Mouse (Mus musculus): Measurements from ENCODE around the gene Bphl. TPM values are rescaled to one million over a fixed set of nuclear protein-coding genes. Genes with fewer than 3 reads are reported as not detected.
A peak's percentile ranks its signal among the peaks of the same experiment; 100 is the strongest.
"Not testable (repeated sequence)": the region's sequence is repeated elsewhere in the genome, so short reads cannot be mapped to it uniquely, and the experiment has no call there.

The Bphl gene
- polyA plus RNA-seq, 1 experiment from 2014 or later, result 44.4 TPM

DNA sequence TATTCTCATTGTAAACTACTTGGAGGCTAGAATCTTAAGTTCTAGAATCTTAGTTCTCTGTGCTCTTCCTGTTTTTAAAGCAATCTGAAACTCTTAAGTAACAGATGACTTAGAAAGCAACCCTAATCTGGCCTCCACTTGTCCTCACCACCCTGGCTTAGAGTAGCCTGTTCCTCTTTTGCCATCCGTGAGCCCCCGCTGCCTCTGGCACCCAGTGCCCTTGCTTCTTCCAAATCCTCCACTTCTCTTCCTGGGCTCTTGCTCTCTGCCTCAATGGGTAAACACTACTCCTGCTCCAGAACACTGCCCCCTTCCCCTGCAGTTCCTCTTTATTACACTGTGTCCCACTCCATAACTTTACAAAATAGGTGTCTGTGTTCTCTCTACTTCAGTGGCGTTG, 14.3 kb downstream of the Bphl start:
- WGBS, result 94% methylated on average over 3 of the region's 3 CpGs
- H3K4me1 ChIP-seq (replicated peaks), result no peaks in the 10 kb centered on the region
- no peaks in the 10 kb centered on the region for H3K9me3 ChIP-seq (replicated peaks)
- no peak for ATAC-seq (ENCODE audit: insufficient number of reproducible peaks, low FRiP score)
- H3K36me3 ChIP-seq, result peaks cover 66% of the 10 kb centered on the region
- no peak overlapping the region for H3K4me2 ChIP-seq
- no peak overlapping the region for H3K9ac ChIP-seq
- no peaks in the 10 kb centered on the region for H3K27me3 ChIP-seq (replicated peaks)
- no peak overlapping the region for H3K27ac ChIP-seq (ENCODE audit: poor library complexity, severe bottlenecking)
- H3K4me3 ChIP-seq, result no peak overlapping the region

- no peak overlapping the region for H3K4me3 ChIP-seq
- H3K27me3 ChIP-seq (replicated peaks), result no peaks in the 10 kb centered on the region
- H3K9me3 ChIP-seq (replicated peaks), result no peaks in the 10 kb centered on the region
- H3K36me3 ChIP-seq, result peaks cover 68% of the 10 kb centered on the region
- no peak overlapping the region for H3K4me2 ChIP-seq
- no peak for ATAC-seq (ENCODE audit: insufficient number of reproducible peaks, low FRiP score)
- WGBS, result 71% methylated on average over 13 of the region's 13 CpGs
- H3K27ac ChIP-seq (ENCODE audit: poor library complexity, severe bottlenecking), result no peak overlapping the region
- no peaks in the 10 kb centered on the region for H3K4me1 ChIP-seq (replicated peaks)
- no peak overlapping the region for H3K9ac ChIP-seq
Observed at GRCm38 (mm10) chr13:34053673-34054282, 16.4 kb downstream of the Bphl start.

DNA sequence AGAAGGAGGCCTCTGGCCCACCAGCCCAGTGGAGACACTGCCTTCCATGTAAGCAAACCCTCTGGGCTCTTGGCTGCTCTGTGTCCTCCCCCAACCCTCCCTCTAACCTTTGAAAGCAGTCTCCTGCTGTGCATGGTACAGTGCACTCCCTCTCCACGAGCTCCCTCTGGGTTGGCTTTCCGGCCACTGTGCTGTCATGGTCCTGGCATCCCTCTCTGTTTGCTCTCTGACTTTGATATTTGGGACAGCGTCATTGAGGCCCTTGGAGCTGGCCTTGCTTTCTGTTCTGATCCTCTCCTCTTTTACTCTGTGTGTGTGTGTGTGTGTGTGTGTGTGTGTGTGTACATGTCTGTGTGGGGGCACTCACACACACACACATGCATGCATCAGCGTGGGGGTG, 17.0 kb downstream of the Bphl start:
- no peaks in the 10 kb centered on the region for H3K4me1 ChIP-seq (replicated peaks)
- no peak overlapping the region for H3K4me2 ChIP-seq
- H3K9me3 ChIP-seq (replicated peaks), result no peaks in the 10 kb centered on the region
- peaks cover 67% of the 10 kb centered on the region for H3K36me3 ChIP-seq
- H3K27me3 ChIP-seq (replicated peaks), result no peaks in the 10 kb centered on the region
- ATAC-seq (ENCODE audit: insufficient number of reproducible peaks, low FRiP score), result 0 out of 2 replicates have a peak, but pooled peaks have one; percentile 22
- no peak overlapping the region for H3K4me3 ChIP-seq
- no peak overlapping the region for H3K27ac ChIP-seq (ENCODE audit: poor library complexity, severe bottlenecking)
- 62% methylated on average over 4 of the region's 4 CpGs for WGBS
- H3K9ac ChIP-seq, result no peak overlapping the region

DNA sequence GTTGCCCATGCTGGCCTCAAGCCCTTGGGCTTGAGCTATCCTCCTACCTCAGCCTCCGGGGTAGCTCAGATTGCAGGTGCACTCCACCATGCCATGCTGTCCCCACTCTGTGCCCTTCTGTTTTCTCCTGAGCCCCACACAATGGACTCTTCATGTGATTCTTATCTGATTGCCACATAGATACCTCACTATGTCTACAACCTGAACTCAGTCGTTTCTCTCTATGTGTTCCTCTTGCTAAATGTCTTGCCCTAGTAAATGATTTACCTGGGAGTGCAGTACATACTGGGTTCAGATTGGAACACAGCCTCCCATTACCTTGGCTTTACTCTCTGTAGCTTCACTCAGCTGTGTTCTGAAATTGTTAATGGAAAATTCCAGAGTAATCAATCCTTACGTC, 17.6 kb downstream of the Bphl start:
- WGBS, result 83% methylated on average over 3 of the region's 3 CpGs

GRCm38 (mm10) chr13:34057252-34057651, 19.9 kb downstream of the Bphl start:
- Histone ChIP-seq H3K4me2 (no peak overlapping the region), H3K27me3 (replicated peaks) (no peaks in the 10 kb centered on the region), H3K27ac (ENCODE audit: poor library complexity, severe bottlenecking) (no peak overlapping the region), H3K36me3 (peaks cover 55% of the 10 kb centered on the region), H3K9ac (no peak overlapping the region), H3K4me3 (no peak overlapping the region), H3K9me3 (replicated peaks) (no peaks in the 10 kb centered on the region), H3K4me1 (replicated peaks) (0 out of 2 replicates have a peak, but pooled peaks cover 3% of the 10 kb centered on the region)
- WGBS, result 100% methylated on average over 1 of the region's 1 CpGs
- no peak for ATAC-seq (ENCODE audit: insufficient number of reproducible peaks, low FRiP score)

More for the DNA sequence above, 17.6 kb downstream of the Bphl start:
- Histone ChIP-seq H3K9ac (no peak overlapping the region), H3K27me3 (replicated peaks) (no peaks in the 10 kb centered on the region), H3K4me2 (no peak overlapping the region), H3K9me3 (replicated peaks) (no peaks in the 10 kb centered on the region), H3K4me1 (replicated peaks) (0 out of 2 replicates have a peak, but pooled peaks cover under 1% of the 10 kb centered on the region), H3K4me3 (no peak overlapping the region), H3K36me3 (peaks cover 67% of the 10 kb centered on the region), H3K27ac (ENCODE audit: poor library complexity, severe bottlenecking) (no peak overlapping the region)
- ATAC-seq (ENCODE audit: insufficient number of reproducible peaks, low FRiP score), result no peak

GRCm38 (mm10) chr13:34060061-34060460, 22.7 kb downstream of the Bphl start:
- Histone ChIP-seq H3K27me3 (replicated peaks) (no peaks in the 10 kb centered on the region), H3K36me3 (peaks cover 48% of the 10 kb centered on the region), H3K9ac (no peak overlapping the region), H3K27ac (ENCODE audit: poor library complexity, severe bottlenecking) (no peak overlapping the region), H3K9me3 (replicated peaks) (no peaks in the 10 kb centered on the region), H3K4me3 (no peak overlapping the region), H3K4me2 (no peak overlapping the region), H3K4me1 (replicated peaks) (0 out of 2 replicates have a peak, but pooled peaks cover 3% of the 10 kb centered on the region)
- 67% methylated on average over 9 of the region's 9 CpGs for WGBS
- ATAC-seq (ENCODE audit: insufficient number of reproducible peaks, low FRiP score), result no peak

DNA sequence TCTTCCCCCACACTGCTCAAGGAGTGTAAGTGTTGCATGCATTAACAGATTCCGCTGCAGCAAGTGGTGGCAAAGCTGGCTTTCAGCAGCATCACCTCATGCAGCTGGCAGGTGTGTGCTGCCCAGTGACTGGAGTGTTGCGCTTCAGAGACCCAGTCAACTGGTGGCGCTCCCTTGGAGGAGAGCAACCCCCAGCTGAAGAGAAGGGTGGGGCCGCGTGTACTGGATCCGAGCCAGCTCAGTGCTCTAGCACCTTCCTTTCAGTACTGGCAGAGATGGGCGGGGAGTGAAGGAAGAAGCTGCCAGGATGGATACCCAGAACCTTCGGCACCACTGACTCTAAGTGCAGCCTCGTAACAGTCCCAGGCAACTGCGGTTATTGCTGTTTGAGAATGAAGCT, 25.1 kb downstream of the Bphl start:
- H3K9ac ChIP-seq, result no peak overlapping the region
- H3K36me3 ChIP-seq, result peaks cover 32% of the 10 kb centered on the region
- no peak for ATAC-seq (ENCODE audit: insufficient number of reproducible peaks, low FRiP score)
- H3K27me3 ChIP-seq (replicated peaks), result no peaks in the 10 kb centered on the region
- H3K9me3 ChIP-seq (replicated peaks), result no peaks in the 10 kb centered on the region
- H3K4me1 ChIP-seq (replicated peaks), result 0 out of 2 replicates have a peak, but pooled peaks cover 3% of the 10 kb centered on the region
- no peak overlapping the region for H3K4me3 ChIP-seq
- no peak overlapping the region for H3K4me2 ChIP-seq
- H3K27ac ChIP-seq (ENCODE audit: poor library complexity, severe bottlenecking), result no peak overlapping the region
- 82% methylated on average over 10 of the region's 10 CpGs for WGBS

GRCm38 (mm10) chr13:34066351-34066750, 29.0 kb downstream of the Bphl start:
- Histone ChIP-seq H3K27me3 (replicated peaks) (no peaks in the 10 kb centered on the region), H3K4me1 (replicated peaks) (no peaks in the 10 kb centered on the region), H3K27ac (ENCODE audit: poor library complexity, severe bottlenecking) (no peak overlapping the region), H3K4me3 (no peak overlapping the region), H3K36me3 (peaks cover 29% of the 10 kb centered on the region), H3K9ac (no peak overlapping the region), H3K4me2 (no peak overlapping the region), H3K9me3 (replicated peaks) (no peaks in the 10 kb centered on the region)
- 72% methylated on average over 1 of the region's 1 CpGs for WGBS
- no peak for ATAC-seq (ENCODE audit: insufficient number of reproducible peaks, low FRiP score)

DNA sequence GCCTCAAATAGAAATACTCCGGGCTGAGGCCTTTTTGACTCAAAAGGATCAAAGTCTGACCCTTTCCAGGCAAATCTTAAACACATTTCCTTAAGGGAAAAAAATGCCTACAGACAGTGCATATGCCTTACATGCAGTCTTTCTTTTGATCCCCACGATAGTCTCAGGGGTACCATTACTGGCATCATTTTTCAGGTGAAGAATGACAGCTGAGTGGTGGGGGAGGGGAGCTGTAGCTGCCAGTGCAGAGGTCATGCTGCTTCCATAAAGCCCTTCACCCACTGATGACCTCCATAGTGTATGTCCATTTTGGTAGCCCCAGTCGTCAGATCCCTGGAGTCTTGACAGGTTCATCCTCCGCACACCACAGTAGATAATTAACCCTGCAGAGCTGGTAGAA, 32.9 kb downstream of the Bphl start:
- no peak overlapping the region for H3K4me2 ChIP-seq
- ATAC-seq (ENCODE audit: insufficient number of reproducible peaks, low FRiP score), result no peak

DNA sequence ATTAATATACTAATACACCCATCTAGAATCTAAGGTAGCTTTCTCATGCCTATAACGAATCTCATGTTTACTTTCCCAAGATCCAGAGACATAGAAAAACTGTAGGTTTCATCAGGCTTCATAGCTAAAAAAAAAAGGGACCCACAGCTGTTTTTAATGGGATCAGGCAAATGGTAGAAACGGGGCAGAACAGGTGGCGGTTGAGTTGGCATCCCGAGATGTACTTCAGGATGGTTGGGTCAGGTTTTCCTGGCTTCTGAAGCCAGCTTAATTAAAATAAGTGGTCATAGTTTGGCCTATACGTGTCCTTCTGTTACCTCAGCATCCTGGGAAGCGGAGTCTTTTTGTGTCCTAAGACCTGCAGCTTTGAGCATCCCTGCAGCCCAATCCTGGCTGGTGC, 34.4 kb downstream of the Bphl start:
- no peak for ATAC-seq (ENCODE audit: insufficient number of reproducible peaks, low FRiP score)
- Histone ChIP-seq H3K4me2 (no peak overlapping the region), H3K27me3 (replicated peaks) (no peaks in the 10 kb centered on the region), H3K36me3 (peaks cover 31% of the 10 kb centered on the region), H3K4me3 (no peak overlapping the region), H3K27ac (ENCODE audit: poor library complexity, severe bottlenecking) (no peak overlapping the region), H3K4me1 (replicated peaks) (peaks cover 9% of the 10 kb centered on the region), H3K9ac (no peak overlapping the region), H3K9me3 (replicated peaks) (no peaks in the 10 kb centered on the region)
- 79% methylated on average over 6 of the region's 6 CpGs for WGBS

More for the DNA sequence above, 32.9 kb downstream of the Bphl start:
- WGBS, result 65% methylated on average over 4 of the region's 4 CpGs
- no peak overlapping the region for H3K27ac ChIP-seq (ENCODE audit: poor library complexity, severe bottlenecking)
- H3K27me3 ChIP-seq (replicated peaks), result no peaks in the 10 kb centered on the region
- H3K36me3 ChIP-seq, result peaks cover 25% of the 10 kb centered on the region
- H3K4me3 ChIP-seq, result no peak overlapping the region
- H3K9ac ChIP-seq, result no peak overlapping the region
- H3K4me1 ChIP-seq (replicated peaks), result 0 out of 2 replicates have a peak, but pooled peaks cover 3% of the 10 kb centered on the region
- H3K9me3 ChIP-seq (replicated peaks), result no peaks in the 10 kb centered on the region

GRCm38 (mm10) chr13:34072847-34073246, 35.5 kb downstream of the Bphl start:
- Histone ChIP-seq H3K4me1 (replicated peaks) (peaks cover 13% of the 10 kb centered on the region), H3K27me3 (replicated peaks) (no peaks in the 10 kb centered on the region), H3K9me3 (replicated peaks) (no peaks in the 10 kb centered on the region), H3K4me3 (no peak overlapping the region), H3K36me3 (peaks cover 31% of the 10 kb centered on the region), H3K9ac (no peak overlapping the region), H3K4me2 (no peak overlapping the region), H3K27ac (ENCODE audit: poor library complexity, severe bottlenecking) (no peak overlapping the region)
- no peak for ATAC-seq (ENCODE audit: insufficient number of reproducible peaks, low FRiP score)
- WGBS, result 66% methylated on average over 3 of the region's 3 CpGs

- not testable (repeated sequence) for H3K27ac ChIP-seq (ENCODE audit: poor library complexity, severe bottlenecking); H3K4me2 ChIP-seq; H3K4me3 ChIP-seq; H3K9ac ChIP-seq; ATAC-seq (ENCODE audit: insufficient number of reproducible peaks, low FRiP score); H3K27me3 ChIP-seq (replicated peaks); H3K9me3 ChIP-seq (replicated peaks)
- 91% methylated on average over 11 of the region's 17 CpGs for WGBS
- peaks cover 25% of the 10 kb centered on the region for H3K36me3 ChIP-seq
- H3K4me1 ChIP-seq (replicated peaks), result peaks cover 13% of the 10 kb centered on the region
Observed at GRCm38 (mm10) chr13:34074441-34074840, 37.0 kb downstream of the Bphl start.
